Mouse (Mus musculus) E14TG2a.4 (cell line): ENCODE data around the gene Prr29.

Source experiments
- CTCF ChIP-seq: conservative IDR thresholded peaks from 2 replicates; pipeline ENCODE4 v1.5.1; 2014; ENCODE audit warnings: low read length
- NANOG ChIP-seq: IDR thresholded peaks from 2 replicates; pipeline ENCODE4 v1.6.1; 2014; ENCODE audit warnings: borderline replicate concordance, low read length, mixed read lengths

GRCm38 (mm10) chr11:106325566-106326206, 39.6 kb upstream of the Prr29 start:
- TF ChIP-seq CTCF (peak; percentile 47), NANOG (no peak)
